Mouse (Mus musculus) olfactory bulb, adult 2 months (tissue): ENCODE data around the gene Sphk2.

Experiments used
- CTCF ChIP-seq: fragments of 200-500 bp; IDR thresholded peaks from 2 replicates; pipeline ENCODE4 v1.5.1; 2012; ENCODE audit warnings: low read depth, mild to moderate bottlenecking, low read length, moderate library complexity; ENCODE audit not compliant: insufficient read depth
- POLR2A ChIP-seq: fragments of 200-500 bp; IDR thresholded peaks from 2 replicates; pipeline ENCODE4 v1.6.1; 2012; ENCODE audit warnings: mild to moderate bottlenecking, low read depth, low read length, moderate library complexity; ENCODE audit not compliant: insufficient read depth

DNA sequence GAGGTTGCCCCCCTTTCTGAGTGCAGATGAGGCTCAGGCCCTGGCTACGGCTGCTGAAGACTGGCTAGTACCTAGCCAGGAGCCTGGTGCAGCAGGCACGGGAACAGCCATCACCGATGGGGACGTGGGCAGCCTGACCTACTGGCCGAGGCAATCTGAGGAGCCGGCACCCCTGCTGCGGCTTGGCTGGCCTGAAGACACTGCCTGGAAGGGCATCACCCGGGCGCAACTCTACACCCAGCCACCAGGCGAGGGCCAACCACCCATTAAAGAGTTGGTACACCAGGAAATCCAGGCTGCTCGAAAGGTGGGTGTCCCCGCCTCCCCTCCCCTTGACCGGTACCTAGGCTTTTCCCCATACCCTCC, 4.5 kb upstream of the Sphk2 start:
- TF ChIP-seq CTCF, result no peak
- TF ChIP-seq POLR2A, result no peak
